Mouse (Mus musculus) CH12.LX (cell line): ENCODE measurements around the gene Brat1. TPM values are rescaled to one million over a fixed set of nuclear protein-coding genes. Genes with fewer than 3 reads are reported as not detected.

ENCODE experiments used
- DNase-seq: peaks from one replicate; pipeline ENCODE4 v3.0.0-alpha.2; 2013; ENCODE audit errors: extremely low read depth
- H3K27ac ChIP-seq: 2 replicates; pipeline ENCODE4 v1.5.1; 2012; ENCODE audit warnings: low read depth, mild to moderate bottlenecking, control low read depth, moderate library complexity; ENCODE audit not compliant: insufficient read depth
- H3K27me3 ChIP-seq: replicated peaks from 2 replicates; pipeline ENCODE3; 2012; ENCODE audit warnings: inconsistent platforms
- H3K36me3 ChIP-seq, 2 experiments: replicated peaks in 1 of 2; 2 replicates each; pipeline versions ENCODE3 to v1.6.1; 2012; ENCODE audit warnings: inconsistent platforms in 1 of 2, low read length in 1 of 2, mild to moderate bottlenecking in 1 of 2, mixed read lengths in 1 of 2, moderate library complexity in 1 of 2; ENCODE audit not compliant: control insufficient read depth in 1 of 2, insufficient read depth in 1 of 2
- H3K4me1 ChIP-seq, 2 experiments: 2 replicates each; pipeline ENCODE4 v1.6.1; 2012; ENCODE audit warnings: inconsistent platforms in 1 of 2, moderate library complexity in 1 of 2; ENCODE audit not compliant: insufficient read depth in 2 of 2, control insufficient read depth in 1 of 2
- H3K4me2 ChIP-seq: 2 replicates; pipeline ENCODE4 v1.6.1; 2012; ENCODE audit warnings: low read depth, mild to moderate bottlenecking, control low read depth; ENCODE audit not compliant: poor library complexity, insufficient read depth, severe bottlenecking
- H3K4me3 ChIP-seq, 3 experiments: fragments of 150-350 bp in 1 of 3; sonication (generic) in 1 of 3; replicated peaks in 1 of 3; 2 replicates each; pipeline versions ENCODE3 to v1.5.1; 2011 to 2012; ENCODE audit warnings: low read depth in 2 of 3, low read length in 2 of 3, mild to moderate bottlenecking in 2 of 3, moderate library complexity in 2 of 3, control low read depth in 1 of 3, improper control_type of control experiment in 1 of 3, inconsistent platforms in 1 of 3, mixed read lengths in 1 of 3; ENCODE audit not compliant: poor library complexity in 1 of 3
- H3K79me2 ChIP-seq: replicated peaks from 2 replicates; pipeline ENCODE4 v1.6.1; 2012; ENCODE audit warnings: mild to moderate bottlenecking, moderate library complexity; ENCODE audit not compliant: control insufficient read depth, poor library complexity, insufficient read depth, severe bottlenecking; ENCODE audit errors: extremely low read depth
- H3K9ac ChIP-seq: 2 replicates; pipeline ENCODE4 v1.6.1; 2012; ENCODE audit warnings: low read depth, mild to moderate bottlenecking, control low read depth, moderate library complexity; ENCODE audit not compliant: insufficient read depth
- H3K9me3 ChIP-seq: replicated peaks from 2 replicates; pipeline ENCODE3; 2012; ENCODE audit warnings: low read length, inconsistent platforms, mixed read lengths
- BHLHE40 ChIP-seq: IDR thresholded peaks from 2 replicates; pipeline ENCODE4 v1.6.1; 2011; ENCODE audit warnings: mild to moderate bottlenecking, low read depth, low read length, improper control_type of control experiment
- CHD2 ChIP-seq: IDR thresholded peaks from 2 replicates; pipeline ENCODE4 v1.6.1; 2011; ENCODE audit warnings: low read length, improper control_type of control experiment
- ELF1 ChIP-seq: IDR thresholded peaks from 2 replicates; pipeline ENCODE4 v1.6.1; 2014; ENCODE audit warnings: low read depth, mild to moderate bottlenecking, inconsistent platforms, low read length, improper control_type of control experiment
- EP300 ChIP-seq: IDR thresholded peaks from 2 replicates; pipeline ENCODE4 v1.6.1; 2011; ENCODE audit warnings: low read length, improper control_type of control experiment
- ETS1 ChIP-seq: conservative IDR thresholded peaks from 2 replicates; pipeline ENCODE4 v1.6.1; 2012; ENCODE audit warnings: low read depth, mild to moderate bottlenecking, inconsistent platforms, low read length, improper control_type of control experiment, moderate library complexity
- HCFC1 ChIP-seq: IDR thresholded peaks from 2 replicates; pipeline ENCODE4 v1.6.1; 2012; ENCODE audit warnings: low read depth, mild to moderate bottlenecking, inconsistent platforms, low read length, improper control_type of control experiment
- JUN ChIP-seq: IDR thresholded peaks from 2 replicates; pipeline ENCODE4 v1.6.1; 2011; ENCODE audit warnings: low read depth, mild to moderate bottlenecking, low read length, improper control_type of control experiment, moderate library complexity; ENCODE audit not compliant: insufficient read depth
- JUND ChIP-seq: conservative IDR thresholded peaks from 2 replicates; pipeline ENCODE4 v1.6.1; 2011; ENCODE audit warnings: low read depth, low read length, improper control_type of control experiment
- MAZ ChIP-seq: IDR thresholded peaks from 2 replicates; pipeline ENCODE4 v1.6.1; 2012; ENCODE audit warnings: low read depth, mild to moderate bottlenecking, inconsistent platforms, low read length, improper control_type of control experiment, moderate library complexity
- POLR2A ChIP-seq: IDR thresholded peaks from 2 replicates; pipeline ENCODE4 v1.6.1; 2011; ENCODE audit warnings: low read depth, mild to moderate bottlenecking, improper control_type of control experiment, low read length
- POLR2AphosphoS2 ChIP-seq: IDR thresholded peaks from 2 replicates; pipeline ENCODE4 v1.6.1; 2011; ENCODE audit warnings: low read depth, low read length, improper control_type of control experiment
- RCOR1 ChIP-seq: conservative IDR thresholded peaks from 2 replicates; pipeline ENCODE4 v1.6.1; 2012; ENCODE audit warnings: low read depth, mild to moderate bottlenecking, inconsistent platforms, low read length, improper control_type of control experiment
- SIN3A ChIP-seq: IDR thresholded peaks from 2 replicates; pipeline ENCODE4 v1.6.1; 2012; ENCODE audit warnings: low read length, improper control_type of control experiment, inconsistent platforms
- TBP ChIP-seq: conservative IDR thresholded peaks from 2 replicates; pipeline ENCODE4 v1.6.1; 2011; ENCODE audit warnings: low read depth, low read length, improper control_type of control experiment
- TCF12 ChIP-seq: IDR thresholded peaks from 2 replicates; pipeline ENCODE4 v1.6.1; 2014; ENCODE audit warnings: low read depth, mild to moderate bottlenecking, inconsistent platforms, low read length, improper control_type of control experiment
- UBTF ChIP-seq: IDR thresholded peaks from 2 replicates; pipeline ENCODE4 v1.6.1; 2012; ENCODE audit warnings: low read depth, mild to moderate bottlenecking, inconsistent platforms, low read length, improper control_type of control experiment, moderate library complexity
- USF2 ChIP-seq: conservative IDR thresholded peaks from 2 replicates; pipeline ENCODE4 v1.6.1; 2011; ENCODE audit warnings: low read depth, low read length, improper control_type of control experiment
- ZC3H11A ChIP-seq: IDR thresholded peaks from 2 replicates; pipeline ENCODE4 v1.6.1; 2012; ENCODE audit warnings: low read depth, mild to moderate bottlenecking, inconsistent platforms, low read length, improper control_type of control experiment
- ZNF384 ChIP-seq: IDR thresholded peaks from 2 replicates; pipeline ENCODE4 v1.6.1; 2012; ENCODE audit warnings: low read depth, low read length, improper control_type of control experiment, inconsistent platforms
- dilution Hi-C: fragments of 300-500 bp; cut with MboI; formaldehyde crosslinking; loops from 2 replicates; pipeline ENCODE4 v1.14.3; 2020; ENCODE audit warnings: low sequenced_read_pairs; ENCODE audit not compliant: extremely low pct_unique_long_range_greater_than_20kb, extremely low pct_ligation_motif_present
- in situ Hi-C: fragments of 300-500 bp; cut with MboI; formaldehyde crosslinking; loops from 3 replicates; pipeline ENCODE4 v1.14.3; 2019; ENCODE audit warnings: low sequenced_read_pairs, low pct_ligation_motif_present, low pct_unique_long_range_greater_than_20kb, mixed read lengths
- polyA plus RNA-seq: library from polyadenylated mRNA; unstranded; fragments of >175 nt; gene quantifications from 2 replicates; pipeline ENCODE4 v1.2.1, GENCODE M21; 2012; ENCODE audit warnings: low read depth; ENCODE audit not compliant: insufficient read length
- total RNA-seq, 2 experiments: library from RNA; depleted of rRNA; stranded (reverse); fragments of 300-350 nt in 1 of 2; fragments of >200 nt in 1 of 2; gene quantifications; 2 replicates each; pipeline ENCODE4 v1.2.3; 2012 to 2014

The Brat1 gene
- total and polyA plus RNA-seq, 3 experiments = 9.8 to 15.0 (median 10.9) TPM

DNA sequence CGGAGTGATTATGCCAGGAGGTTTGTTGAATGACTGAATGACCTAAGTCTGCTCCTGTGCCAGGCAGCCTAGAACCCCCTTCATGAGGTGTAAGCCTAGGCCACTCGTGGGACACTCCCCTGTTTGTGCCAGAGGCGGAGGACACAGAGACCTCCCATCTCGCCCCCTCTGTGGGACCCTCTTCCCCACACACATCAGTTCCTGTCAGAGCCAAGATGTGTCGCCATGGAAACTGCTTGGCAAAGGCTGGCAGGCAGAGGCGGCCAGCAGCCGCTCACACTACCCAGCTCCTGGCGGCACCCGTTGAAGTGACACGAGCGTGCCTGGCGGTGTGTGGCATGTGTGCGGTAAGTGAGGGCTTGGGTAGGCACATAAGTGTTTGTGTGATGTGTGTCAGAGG is 19.0 kb downstream of the Brat1 start, which contains the start of gene Amz1:
Amz1 (plus strand) TSS at position 306 of the 400 bp plus-strand sequence.
- dilution Hi-C loops = no loop called here
- H3K9ac ChIP-seq = no peak within 1 kb of the TSS

DNA sequence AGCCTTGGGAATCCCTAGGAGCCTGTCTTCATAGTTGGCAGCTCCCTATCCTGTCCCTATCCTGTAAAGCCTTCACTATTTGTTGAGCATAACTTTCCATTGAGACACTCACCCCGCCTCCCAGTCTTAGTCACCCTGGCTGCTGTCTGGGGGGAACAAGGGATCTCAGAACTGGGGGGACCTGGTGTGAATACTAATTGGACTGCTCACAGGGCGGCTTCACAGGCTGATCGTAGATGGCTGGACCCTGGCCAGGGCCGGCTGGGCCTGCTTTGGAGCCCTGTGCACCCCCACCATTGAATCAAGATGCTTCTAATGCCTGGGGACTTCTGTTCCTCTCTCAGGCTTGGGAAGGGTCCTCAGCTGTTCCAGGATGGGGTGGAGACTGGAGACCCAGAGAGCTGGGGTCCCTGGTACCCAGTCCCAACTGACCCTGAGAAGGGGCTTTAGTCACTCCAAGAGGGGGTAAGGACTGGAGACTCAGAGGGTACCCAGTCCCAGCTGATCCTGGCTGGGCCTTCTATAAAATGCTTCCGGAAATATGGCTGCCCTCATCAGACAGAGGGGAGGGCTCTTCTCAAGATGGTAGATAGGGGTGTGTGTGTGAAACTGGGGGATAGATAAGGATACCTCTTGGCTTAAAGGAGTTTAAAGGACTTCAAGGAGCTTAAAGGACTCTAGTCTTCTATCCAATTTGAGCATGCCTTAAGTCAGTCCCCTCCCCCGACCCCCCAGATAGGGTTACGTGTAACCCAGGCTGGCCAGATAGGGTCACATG is 21.4 kb downstream of the Brat1 start:
- dilution Hi-C loops = no loop called here
- Histone ChIP-seq H3K27ac (no peak overlapping the region), H3K4me2 (no peak overlapping the region), H3K9ac (no peak overlapping the region), H3K79me2 (no peaks in the 10 kb centered on the region), H3K9me3 (no peaks in the 10 kb centered on the region), H3K4me3 (no peak overlapping the region), H3K36me3 (no peaks in the 10 kb centered on the region), H3K27me3 (peaks cover 1% of the 10 kb centered on the region), H3K4me1 (peaks cover 3 to 7% of the 10 kb centered on the region in 2 experiments; a peak in 2 of 4 replicates)
- TF ChIP-seq ZC3H11A = no peak
- no peak for TF ChIP-seq ETS1
- no peak for TF ChIP-seq UBTF
- TF ChIP-seq TBP = no peak
- TF ChIP-seq ELF1 = no peak
- no peak for TF ChIP-seq TCF12
- no peak for TF ChIP-seq MAZ
- no peak for TF ChIP-seq JUND
- TF ChIP-seq BHLHE40 = no peak
- no peak for TF ChIP-seq EP300
- TF ChIP-seq SIN3A = no peak
- in situ Hi-C loops = no loop called here
- DNase-seq = no peak

More for the DNA sequence above, 19.0 kb downstream of the Brat1 start, which contains the start of gene Amz1:
- no peak within 1 kb of the TSS for H3K4me3 ChIP-seq
- no peaks in the 10 kb centered on the region for H3K9me3 ChIP-seq
- H3K79me2 ChIP-seq = no peaks in the 10 kb centered on the region
- H3K27me3 ChIP-seq = peaks cover 1% of the 10 kb centered on the region
- H3K4me1 ChIP-seq = no peaks in the 10 kb centered on the region
- DNase-seq = no peak
- peaks cover 5 to 15% of the 10 kb centered on the region in 2 experiments for H3K36me3 ChIP-seq
- no peak for TF ChIP-seq BHLHE40
- no peak for TF ChIP-seq CHD2
- no peak for TF ChIP-seq EP300
- TF ChIP-seq HCFC1 = no peak
- TF ChIP-seq ZNF384 = no peak
- no peak for TF ChIP-seq POLR2A
- no peak for TF ChIP-seq ZC3H11A
- TF ChIP-seq POLR2AphosphoS2 = no peak
- TF ChIP-seq RCOR1 = no peak
- TF ChIP-seq JUND = no peak
- no peak for TF ChIP-seq USF2
- no peak for TF ChIP-seq JUN
- in situ Hi-C loops = no loop called here
- no peak within 1 kb of the TSS for H3K27ac ChIP-seq
- H3K4me2 ChIP-seq = no peak within 1 kb of the TSS
